Mouse (Mus musculus): ENCODE data around the gene Gm8108.
"Not testable (repeated sequence)": the region's sequence is repeated elsewhere in the genome, so short reads cannot be mapped to it uniquely, and the experiment has no call there.

Gene Gm8108

GRCm38 (mm10) chr14:4110426-4110825 lies at the start of gene Gm8108:
Gm8108 (plus strand) TSS chr14:4110526.
- not testable (repeated sequence) for DNase-seq (ENCODE audit: low spot score)

GRCm38 (mm10) chr14:4083820-4084219 lies 26.5 kb upstream of the Gm8108 start, which contains the start of gene Gm3115:
Gm3115 (plus strand) TSS chr14:4084120.
- DNase-seq (ENCODE audit: low spot score): not testable (repeated sequence)

- DNase-seq (ENCODE audit: low spot score): not testable (repeated sequence)
Measured at GRCm38 (mm10) chr14:4141646-4142045, 31.3 kb downstream of the Gm8108 start.

GRCm38 (mm10) chr14:4164730-4165129 lies 54.4 kb downstream of the Gm8108 start, which contains the start of gene Gm3127:
Gm3127 (plus strand) TSS chr14:4165030.
- DNase-seq (ENCODE audit: low spot score): not testable (repeated sequence)

GRCm38 (mm10) chr14:4182030-4182429 lies 71.7 kb downstream of the Gm8108 start:
- DNase-seq (ENCODE audit: low spot score): not testable (repeated sequence)
